Comparison of ENCODE assay signal across 19 mouse cellular contexts in genomic region chr1:182110185-182110584, GRCm38 (mm10). TPM values are rescaled to one million over a fixed set of nuclear protein-coding genes. Genes with fewer than 3 reads are reported as not detected.
DNase-seq lines count a peak whose midpoint lies in the region; ATAC-seq lines count a peak whose summit lies in the region.
"Had no signal": no experiment of that assay in that cellular context is flagged by ENCODE, and none has a peak within 500 bp of the region (broad histone marks: within the 10 kb centered on the region; RNA-seq: fewer than 3 reads in every experiment).

No protein-coding gene starts in this region.

- DNase-seq in heart, adult 11 months, result peak; percentile 79
- no peak for DNase-seq in heart, adult 9 months (ENCODE audit: low spot score in 2 of 2)
- DNase-seq in R1 (ENCODE audit: low read depth, low spot score), result peak; percentile 53
- DNase-seq in limb, embryonic 10.5 days (ENCODE audit: low spot score), result no peak
- no peak for DNase-seq in kidney, adult 9 months
- DNase-seq: gastrocnemius, postnatal 10 days; kidney, adult 11 months had no signal

- no peak overlapping the region for H3K9ac ChIP-seq in heart, embryonic 13.5 days
- H3K9ac ChIP-seq in heart, embryonic 11.5 days (ENCODE audit: low read depth, low read length), result no peak overlapping the region
- H3K9ac ChIP-seq: forebrain, embryonic 15.5 days; heart, embryonic 15.5 days; hindbrain, embryonic 12.5 days had no signal

- no peaks in the 10 kb centered on the region for H3K36me3 ChIP-seq in heart, embryonic 13.5 days
- no peaks in the 10 kb centered on the region for H3K36me3 ChIP-seq in heart, embryonic 11.5 days (ENCODE audit: control insufficient read depth, insufficient read depth, low read length)
- H3K36me3 ChIP-seq in limb, embryonic 10.5 days, result no peaks in the 10 kb centered on the region
- H3K36me3 ChIP-seq: forebrain, embryonic 15.5 days; heart, embryonic 15.5 days; hindbrain, embryonic 12.5 days had no signal

- ATAC-seq in heart, embryonic 13.5 days (ENCODE audit: extremely low read depth, insufficient number of reproducible peaks, low FRiP score, low TSS enrichment), result no peak
- ATAC-seq in heart, embryonic 11.5 days (replicated peaks; ENCODE audit: insufficient number of reproducible peaks, low FRiP score, low TSS enrichment), result no peak
- ATAC-seq: forebrain, embryonic 15.5 days had no signal

- H3K27me3 ChIP-seq in heart, embryonic 13.5 days (replicated peaks), result peaks cover 2% of the 10 kb centered on the region; the same call in 1 of the 2 replicates
- H3K27me3 ChIP-seq in heart, embryonic 11.5 days (ENCODE audit: control insufficient read depth, insufficient read depth, low read length), result no peaks in the 10 kb centered on the region
- H3K27me3 ChIP-seq in limb, embryonic 10.5 days (ENCODE audit: low read depth, poor library complexity, severe bottlenecking), result 0 out of 2 replicates have a peak, but pooled peaks cover 11% of the 10 kb centered on the region
- H3K27me3 ChIP-seq: forebrain, embryonic 15.5 days; heart, embryonic 15.5 days; hindbrain, embryonic 12.5 days had no signal

- H3K4me1 ChIP-seq in heart, embryonic 13.5 days, result peaks cover 74% of the 10 kb centered on the region
- H3K4me1 ChIP-seq in heart, embryonic 11.5 days (ENCODE audit: control insufficient read depth, insufficient read depth, low read length), result peaks cover 33% of the 10 kb centered on the region
- H3K4me1 ChIP-seq in limb, embryonic 10.5 days, result peaks cover 52% of the 10 kb centered on the region

- WGBS in heart, embryonic 13.5 days, result 81% methylated on average over 11 of the region's 11 CpGs
- WGBS in heart, embryonic 11.5 days (ENCODE audit: insufficient replicate concordance), result 79% methylated on average over 11 of the region's 11 CpGs
- 87% methylated on average over 11 of the region's 11 CpGs for WGBS in limb, embryonic 10.5 days

- H3K27ac ChIP-seq in heart, embryonic 13.5 days (replicated peaks), result peak overlapping the region; percentile 49; the same call in 1 of the 2 replicates
- H3K27ac ChIP-seq in heart, embryonic 11.5 days (ENCODE audit: low read depth, low read length), result no peak overlapping the region
- peak overlapping the region; percentile 66 for H3K27ac ChIP-seq in limb, embryonic 10.5 days
- H3K27ac ChIP-seq: forebrain, embryonic 15.5 days; hindbrain, embryonic 12.5 days; hindbrain, postnatal 0 days had no signal

- no peak overlapping the region for H3K4me3 ChIP-seq in heart, embryonic 13.5 days
- H3K4me3 ChIP-seq in heart, embryonic 11.5 days (ENCODE audit: low read depth, low read length), result no peak overlapping the region
- H3K4me3 ChIP-seq in limb, embryonic 10.5 days, result no peak overlapping the region
- H3K4me3 ChIP-seq: forebrain, embryonic 15.5 days; heart, embryonic 15.5 days; hindbrain, embryonic 12.5 days had no signal

- no peak overlapping the region for H3K4me2 ChIP-seq in heart, embryonic 13.5 days
- no peak overlapping the region for H3K4me2 ChIP-seq in heart, embryonic 11.5 days
- H3K4me2 ChIP-seq: forebrain, embryonic 15.5 days; heart, embryonic 15.5 days; hindbrain, embryonic 12.5 days had no signal

- no peaks in the 10 kb centered on the region for H3K9me3 ChIP-seq in heart, embryonic 13.5 days
- H3K9me3 ChIP-seq in heart, embryonic 11.5 days (replicated peaks; ENCODE audit: control insufficient read depth, low read length), result no peaks in the 10 kb centered on the region
- H3K9me3 ChIP-seq in limb, embryonic 10.5 days (replicated peaks), result no peaks in the 10 kb centered on the region
- H3K9me3 ChIP-seq: forebrain, embryonic 15.5 days; heart, embryonic 15.5 days; hindbrain, embryonic 12.5 days had no signal

RNA-seq across cellular contexts. Expression of gene Srp9, which starts 14.4 kb away (rescaled TPM):
- 95.5 and 111 TPM in 2 replicates for polyA plus RNA-seq in heart, embryonic 13.5 days (2015; fragmentation: Nextera tagmentation; extraction: Ambion mirVana)
- 122 and 124 TPM in 2 replicates for polyA plus RNA-seq in heart, embryonic 11.5 days (2014; fragmentation: Nextera tagmentation; extraction: Ambion mirVana)
- polyA plus RNA-seq in limb, embryonic 10.5 days (2016; fragmentation: Nextera tagmentation; extraction: Ambion mirVana), result 168 TPM in 2 replicates

RNA-seq across cellular contexts. Expression of gene Vmn1r1, which starts 54.1 kb away (rescaled TPM):
- polyA plus RNA-seq in heart, embryonic 13.5 days (2015; fragmentation: Nextera tagmentation; extraction: Ambion mirVana), result not detected in 2 replicates
- not detected in 2 replicates for polyA plus RNA-seq in heart, embryonic 11.5 days (2014; fragmentation: Nextera tagmentation; extraction: Ambion mirVana)
- polyA plus RNA-seq in limb, embryonic 10.5 days (2016; fragmentation: Nextera tagmentation; extraction: Ambion mirVana), result not detected in 2 replicates
- polyA plus RNA-seq: brain, embryonic 14.5 days; cortical plate, adult 2 months; embryonic facial prominence, embryonic 14.5 days; forebrain, embryonic 15.5 days; gonadal fat pad, adult 2 months; heart, embryonic 15.5 days; hindbrain, embryonic 12.5 days; hindbrain, postnatal 0 days; intestine, embryonic 14.5 days; kidney, embryonic 14.5 days had no signal

Comparison
In these comparisons a context has a peak if more than half of its experiments do, and no peak if none do; other contexts are left out.
1. DNase-seq: peak in heart, adult 11 months (single experiment) and R1 (single experiment); none in heart, adult 9 months (0 of 2), limb, embryonic 10.5 days (single experiment) and kidney, adult 9 months (single experiment).